Mouse (Mus musculus) lung, postnatal 25 days (tissue): ENCODE measurements around the gene Pigs.
A peak's percentile ranks its signal among the peaks of the same experiment; 100 is the strongest.

Experiments used
- DNase-seq: peaks from one replicate; pipeline ENCODE4 v3.0.0; 2022; ENCODE audit warnings: low spot score

Gene Pigs

GRCm38 (mm10) chr11:78364103-78364502 is 35.9 kb downstream of the Pigs start:
- no peak for DNase-seq

GRCm38 (mm10) chr11:78367456-78368225 is 39.4 kb downstream of the Pigs start:
- no peak for DNase-seq

GRCm38 (mm10) chr11:78370389-78370788 is 42.2 kb downstream of the Pigs start:
- DNase-seq = peak; percentile 44

GRCm38 (mm10) chr11:78371711-78372110 is 43.5 kb downstream of the Pigs start:
- no peak for DNase-seq

DNA sequence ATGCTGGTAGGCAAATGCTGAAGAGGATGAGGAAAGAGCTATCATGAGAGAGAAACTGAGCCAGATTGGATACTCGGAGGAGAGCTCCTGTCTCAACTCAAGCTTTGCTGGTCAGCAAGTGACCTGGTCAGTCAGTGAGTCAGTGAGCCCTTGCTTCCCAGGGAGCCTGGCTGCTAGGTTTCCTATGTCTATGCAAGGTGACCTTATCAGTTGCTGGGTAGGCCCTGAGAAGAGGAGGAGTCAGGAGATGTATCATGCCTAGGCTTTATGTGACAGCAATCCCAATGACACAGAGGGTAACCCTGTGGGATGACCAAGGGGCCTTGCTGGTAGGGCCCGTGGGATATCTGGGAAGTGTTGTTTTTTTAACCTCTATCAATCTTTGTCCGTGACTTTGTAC is 44.0 kb downstream of the Pigs start:
- no peak for DNase-seq

GRCm38 (mm10) chr11:78372610-78373009 is 44.4 kb downstream of the Pigs start:
- DNase-seq = no peak

- no peak for DNase-seq
Measured at GRCm38 (mm10) chr11:78374147-78374546, 45.9 kb downstream of the Pigs start.

GRCm38 (mm10) chr11:78377549-78378159 is 49.4 kb downstream of the Pigs start:
- DNase-seq = no peak

- DNase-seq = no peak
Measured at GRCm38 (mm10) chr11:78380351-78380750, 52.1 kb downstream of the Pigs start.

DNA sequence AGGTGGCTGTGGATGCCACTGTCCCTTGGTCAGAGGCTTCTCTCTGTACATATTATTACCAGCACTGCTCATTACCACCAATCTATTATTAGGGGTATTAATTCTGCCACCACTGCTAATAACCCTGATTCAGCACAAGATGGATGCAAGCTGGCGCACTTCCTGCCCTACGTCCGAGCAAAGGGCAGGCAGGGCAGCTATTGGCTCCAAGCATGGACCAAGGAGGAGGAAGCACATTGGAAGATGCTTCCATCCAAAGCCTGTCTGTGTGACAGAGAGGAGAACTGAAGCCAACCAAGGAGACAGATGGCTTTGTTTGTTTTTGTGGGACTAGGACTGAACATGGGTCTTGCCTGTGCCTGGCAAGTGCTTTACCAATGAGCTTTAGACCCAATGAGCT is 52.8 kb downstream of the Pigs start:
- DNase-seq = no peak

- no peak for DNase-seq
Measured at GRCm38 (mm10) chr11:78382286-78382685, 54.1 kb downstream of the Pigs start.

DNA sequence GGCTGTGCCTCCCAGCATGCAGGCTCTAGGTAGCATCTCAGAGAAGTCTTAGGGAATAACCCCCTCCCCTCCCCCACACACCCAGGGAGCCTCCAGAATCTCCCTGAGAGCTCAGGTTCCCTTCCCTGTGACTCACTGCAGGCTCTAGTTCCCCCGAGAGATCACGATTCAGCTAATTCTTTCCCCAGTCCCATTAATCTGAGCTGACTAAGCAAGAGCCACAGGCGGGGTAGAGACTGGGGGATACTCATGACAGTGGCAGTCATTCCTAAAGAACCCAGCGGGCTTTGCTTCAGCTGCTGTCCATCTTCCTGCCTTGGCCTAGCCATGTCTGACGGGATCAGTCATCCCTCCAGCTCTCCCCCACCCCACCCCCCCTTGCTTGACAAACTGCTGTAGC is 54.5 kb downstream of the Pigs start:
- no peak for DNase-seq

- DNase-seq = no peak
Measured at GRCm38 (mm10) chr11:78385776-78386175, 57.6 kb downstream of the Pigs start.

DNA sequence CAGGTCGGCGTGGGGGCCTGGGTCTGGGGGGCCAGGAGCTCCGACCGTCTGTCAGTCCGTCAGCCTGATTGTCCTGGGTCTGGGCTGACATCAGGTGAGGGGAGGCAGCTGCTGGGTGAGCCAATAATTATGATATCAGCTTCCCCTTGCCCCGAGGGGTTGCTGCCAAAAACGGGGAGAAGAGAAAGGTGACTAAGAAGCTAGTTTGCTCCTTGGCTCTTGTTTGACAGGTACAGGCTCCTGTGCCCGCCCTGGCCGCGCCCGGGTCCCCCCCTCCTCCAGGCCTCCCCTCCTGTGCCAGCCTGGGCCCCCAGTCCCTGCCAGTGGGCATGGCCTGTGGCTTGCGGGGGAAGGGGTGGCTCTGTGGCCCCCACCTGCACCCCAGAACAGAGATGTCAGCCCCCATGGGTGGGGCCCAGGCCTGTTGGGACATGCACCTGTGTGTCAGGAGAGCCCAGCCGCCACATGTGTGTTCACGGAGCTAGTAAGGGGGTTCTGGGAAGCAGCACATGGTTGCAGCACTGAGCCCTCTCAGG is 58.4 kb downstream of the Pigs start, which contains the start of gene Foxn1:
TSS of gene Foxn1 (minus strand) at position 51 of the 536 bp plus-strand sequence.
- DNase-seq = no peak
